Mouse (Mus musculus): ENCODE measurements around the gene 1700030J22Rik.

The 1700030J22Rik gene

DNA sequence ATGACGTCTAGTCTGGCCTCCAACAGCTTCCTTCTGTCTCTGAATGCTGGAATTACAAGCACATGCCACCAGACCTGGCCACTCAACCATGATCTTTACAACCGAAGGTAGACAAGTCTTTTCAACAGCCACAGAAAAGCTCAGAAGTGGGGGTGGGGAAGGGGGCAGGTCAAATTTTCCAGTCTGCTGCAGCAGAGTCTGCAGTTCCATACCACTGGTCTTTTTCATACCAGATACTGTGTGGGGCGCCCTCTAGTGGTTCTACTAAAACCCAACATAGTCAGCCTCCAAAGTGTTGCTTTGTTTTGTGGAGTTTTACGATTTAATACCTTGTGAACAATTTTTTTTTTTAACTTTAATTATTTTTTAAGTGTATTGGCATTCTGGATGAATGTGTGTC is 1.4 kb upstream of the 1700030J22Rik start:
- no peak for TF ChIP-seq GATA4 (IDR thresholded peaks at IDR 0.05; ENCODE audit: insufficient replicate concordance, low read length)

- TF ChIP-seq GATA4 (IDR thresholded peaks at IDR 0.05; ENCODE audit: insufficient replicate concordance, low read length): no peak
These were observed 707 bp downstream of the 1700030J22Rik start for GRCm38 (mm10) chr8:116978052-116978451.

DNA sequence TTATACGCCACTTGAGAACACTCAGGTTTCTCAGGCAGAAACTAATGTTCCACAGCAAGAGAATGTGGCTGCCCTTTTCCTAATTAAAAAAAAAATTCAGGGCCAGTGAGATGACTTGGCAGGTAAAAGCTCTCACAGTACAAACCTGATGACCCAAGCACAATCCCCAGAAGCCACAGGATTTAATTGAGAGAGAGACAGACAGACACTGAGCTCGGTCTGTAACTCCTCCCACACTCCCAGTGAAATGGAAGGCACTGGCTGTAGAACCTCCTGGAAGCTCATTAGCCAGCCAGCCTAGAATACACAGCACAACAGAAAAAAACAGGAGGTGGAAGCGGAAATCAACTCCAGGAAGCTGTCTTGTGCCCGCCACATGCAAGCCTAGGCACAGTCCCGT is 3.2 kb downstream of the 1700030J22Rik start:
- TF ChIP-seq GATA4 (IDR thresholded peaks at IDR 0.05; ENCODE audit: insufficient replicate concordance, low read length): no peak

DNA sequence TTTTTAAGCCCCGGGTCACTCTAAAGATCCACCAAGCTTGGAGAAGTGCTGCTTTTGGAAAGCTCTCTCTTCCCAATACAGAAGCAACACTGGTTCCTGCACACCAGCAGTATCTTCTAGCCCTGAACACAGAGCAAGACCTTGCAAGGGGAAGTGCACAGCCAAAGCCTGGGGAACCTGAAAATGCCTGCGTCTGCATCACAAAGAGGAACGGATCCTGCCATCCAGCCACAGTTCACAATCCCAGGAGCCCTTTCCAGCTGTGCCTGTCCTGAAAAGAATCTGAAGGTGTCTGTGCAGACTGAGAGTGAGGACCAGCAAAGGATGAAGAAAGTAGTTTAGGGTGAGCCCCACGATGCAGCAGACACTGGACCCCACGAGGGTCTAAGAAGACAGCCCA is 3.7 kb downstream of the 1700030J22Rik start:
- TF ChIP-seq GATA4 (IDR thresholded peaks at IDR 0.05; ENCODE audit: insufficient replicate concordance, low read length): no peak

DNA sequence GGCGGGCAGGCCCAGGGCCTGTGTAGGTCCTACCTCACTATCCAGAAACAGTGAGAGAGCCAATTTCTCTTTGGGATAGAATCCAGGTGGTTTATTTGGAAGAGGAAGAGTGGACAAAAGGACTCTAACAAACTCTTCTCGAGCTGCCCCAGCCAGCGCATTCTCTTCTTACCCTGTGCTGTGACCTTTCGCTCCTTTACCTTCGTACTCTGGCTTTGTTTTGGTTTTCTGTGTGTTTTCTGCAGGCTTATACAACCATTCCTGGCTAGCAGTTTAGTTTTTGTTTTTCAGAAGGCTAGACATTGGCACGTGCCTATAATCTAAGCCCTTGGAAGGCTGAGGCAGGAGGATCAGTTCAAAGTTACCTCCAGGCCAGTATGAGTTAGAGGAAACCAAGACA is 9.2 kb downstream of the 1700030J22Rik start:
- TF ChIP-seq GATA4 (IDR thresholded peaks at IDR 0.05; ENCODE audit: insufficient replicate concordance, low read length): no peak

- no peak for TF ChIP-seq GATA4 (IDR thresholded peaks at IDR 0.05; ENCODE audit: insufficient replicate concordance, low read length)
These were observed 24.3 kb downstream of the 1700030J22Rik start for GRCm38 (mm10) chr8:116954415-116954814.

GRCm38 (mm10) chr8:116952428-116952827 is 26.3 kb downstream of the 1700030J22Rik start:
- TF ChIP-seq GATA4 (IDR thresholded peaks at IDR 0.05; ENCODE audit: insufficient replicate concordance, low read length): no peak

DNA sequence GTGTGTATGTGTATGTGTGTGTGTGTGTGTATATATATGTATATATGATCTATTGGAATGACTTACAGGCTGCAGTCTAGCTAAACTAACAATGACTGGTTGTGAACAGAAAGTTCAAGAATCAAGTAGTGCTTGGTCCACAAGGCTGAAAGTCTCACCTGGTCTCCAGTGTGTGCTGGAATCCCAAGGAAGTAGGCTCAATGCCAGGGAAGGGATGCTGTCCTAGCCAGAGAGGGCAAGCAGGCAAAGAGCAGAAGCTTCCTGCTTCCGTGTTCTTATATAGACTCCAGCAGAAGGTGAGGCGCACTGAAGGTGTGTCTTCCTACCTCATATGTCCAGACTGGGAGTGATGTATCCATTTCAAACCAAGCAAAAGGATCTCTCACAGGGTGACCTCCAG is 27.0 kb downstream of the 1700030J22Rik start:
- TF ChIP-seq GATA4 (IDR thresholded peaks at IDR 0.05; ENCODE audit: insufficient replicate concordance, low read length): no peak

GRCm38 (mm10) chr8:116951369-116951768 is 27.4 kb downstream of the 1700030J22Rik start:
- no peak for TF ChIP-seq GATA4 (IDR thresholded peaks at IDR 0.05; ENCODE audit: insufficient replicate concordance, low read length)

DNA sequence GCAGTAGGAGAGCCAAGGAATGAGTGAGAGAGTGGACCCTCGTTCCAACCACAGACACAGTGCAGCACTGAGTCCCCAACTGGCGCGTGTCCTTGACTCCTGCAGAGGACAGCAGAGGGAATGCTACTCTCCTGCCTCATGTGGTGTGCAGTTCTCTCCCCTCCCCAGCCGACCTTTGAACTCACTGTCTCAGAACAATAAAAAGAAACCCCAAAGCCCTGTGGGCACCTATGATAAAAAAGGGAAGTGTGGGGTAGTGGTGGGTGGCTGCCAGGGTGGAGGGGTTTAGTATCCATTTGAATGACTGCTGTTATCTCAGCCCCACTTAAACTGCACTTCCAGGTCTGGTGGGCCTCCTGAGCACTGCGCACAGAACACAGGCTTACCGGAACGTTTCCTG is 31.2 kb downstream of the 1700030J22Rik start:
- no peak for TF ChIP-seq GATA4 (IDR thresholded peaks at IDR 0.05; ENCODE audit: insufficient replicate concordance, low read length)

DNA sequence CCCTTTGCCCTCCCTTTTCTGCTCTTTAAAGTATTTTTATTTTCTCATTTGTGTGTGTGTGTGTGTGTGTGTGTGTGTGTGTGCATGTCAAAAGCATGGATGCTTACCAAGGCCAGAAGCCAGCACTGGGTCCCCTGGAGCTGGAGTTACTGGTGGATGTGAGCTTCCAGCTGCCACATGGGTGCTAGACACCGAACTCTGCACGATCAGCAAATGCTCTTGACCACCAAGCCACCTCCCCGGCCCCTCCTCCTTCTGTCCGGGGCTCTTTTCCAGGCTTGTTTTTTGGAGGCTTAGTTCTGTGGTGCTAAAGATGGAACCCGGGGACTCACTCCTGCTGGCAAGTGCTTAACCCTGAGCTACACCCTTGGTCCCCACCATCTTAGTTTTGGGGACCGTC is 31.9 kb downstream of the 1700030J22Rik start:
- TF ChIP-seq GATA4 (IDR thresholded peaks at IDR 0.05; ENCODE audit: insufficient replicate concordance, low read length): no peak

DNA sequence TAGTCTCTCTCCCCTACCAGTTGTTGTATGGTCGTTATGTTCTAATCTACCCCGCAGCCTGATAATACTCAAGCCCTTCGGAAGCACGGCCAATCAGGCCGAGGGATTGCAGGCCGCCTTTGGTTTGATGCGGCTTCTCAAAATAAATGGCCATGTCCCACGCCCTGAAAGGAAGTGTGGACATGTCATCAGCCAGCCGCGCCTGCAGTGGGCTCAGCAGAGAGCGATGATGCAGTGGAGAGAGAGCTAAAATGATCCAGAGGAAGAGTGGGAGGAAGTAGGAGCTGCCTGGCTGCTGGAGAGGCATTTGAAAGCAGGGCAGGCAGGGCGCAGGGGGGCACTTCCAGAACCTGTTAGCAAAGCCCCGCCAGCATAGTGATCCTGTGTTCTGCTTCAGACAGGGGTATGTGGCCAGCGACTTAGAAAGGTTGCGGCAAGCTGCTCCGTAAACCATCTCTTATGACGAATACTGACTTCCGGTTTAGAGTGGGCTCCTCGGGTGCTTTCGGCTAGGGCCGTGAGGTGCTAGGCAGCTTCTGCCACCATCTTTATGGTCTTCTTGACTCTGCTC is 32.4 kb downstream of the 1700030J22Rik start:
- TF ChIP-seq GATA4 (IDR thresholded peaks at IDR 0.05; ENCODE audit: insufficient replicate concordance, low read length): no peak

- TF ChIP-seq GATA4 (IDR thresholded peaks at IDR 0.05; ENCODE audit: insufficient replicate concordance, low read length): no peak
These were observed 33.4 kb downstream of the 1700030J22Rik start for GRCm38 (mm10) chr8:116945169-116945910.

DNA sequence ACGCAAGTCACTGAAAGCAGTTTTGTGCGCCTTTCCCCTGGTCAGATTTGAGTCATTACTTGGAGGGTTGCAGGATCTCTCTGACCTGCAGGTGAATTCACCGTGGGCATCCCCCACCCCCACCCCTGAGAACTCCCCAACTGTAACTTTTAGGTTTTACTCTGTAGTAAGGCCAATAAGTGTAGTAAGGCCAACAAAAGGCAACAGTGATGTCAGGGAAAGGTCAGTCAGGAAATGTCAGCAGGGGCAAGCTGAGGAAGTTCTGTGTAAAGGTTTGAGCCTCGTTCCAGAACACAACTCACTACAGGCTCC is 34.4 kb downstream of the 1700030J22Rik start:
- no peak for TF ChIP-seq GATA4 (IDR thresholded peaks at IDR 0.05; ENCODE audit: insufficient replicate concordance, low read length)

GRCm38 (mm10) chr8:116943555-116944384 is 35.0 kb downstream of the 1700030J22Rik start:
- no peak for TF ChIP-seq GATA4 (IDR thresholded peaks at IDR 0.05; ENCODE audit: insufficient replicate concordance, low read length)

- TF ChIP-seq GATA4 (IDR thresholded peaks at IDR 0.05; ENCODE audit: insufficient replicate concordance, low read length): no peak
These were observed 35.6 kb downstream of the 1700030J22Rik start, which contains the start of gene Atmin for GRCm38 (mm10) chr8:116943161-116943554. TSS of gene Atmin (plus strand) at chr8:116943393.

Measured in liver, adult (tissue).